ENCODE assay signal across 20 mouse cellular contexts in genomic region chr1:132628599-132628998, GRCm38 (mm10).
DNase-seq lines count a peak whose midpoint lies in the region; ATAC-seq and TF ChIP-seq lines count a peak whose summit lies in the region.
"Had no signal": no experiment of that assay in that cellular context is flagged by ENCODE, and none has a peak within 500 bp of the region (broad histone marks: within the 10 kb centered on the region; RNA-seq: fewer than 3 reads in every experiment).

No protein-coding gene starts in this region.

- TF ChIP-seq POLR2A in heart, adult 2 months (IDR thresholded peaks at IDR 0.05; ENCODE audit: insufficient read depth, low read depth, low read length), result no peak

- TF ChIP-seq EP300 in heart, adult 2 months (IDR thresholded peaks at IDR 0.05; ENCODE audit: insufficient read depth, low read depth, low read length), result no peak

- 44% methylated on average over 3 of the region's 3 CpGs for WGBS in heart, adult 2 months
- 79% methylated on average over 3 of the region's 3 CpGs for WGBS in hindbrain, embryonic 13.5 days
- 47% methylated on average over 3 of the region's 3 CpGs for WGBS in hindbrain, postnatal 0 days

- H3K9ac ChIP-seq in heart, adult 2 months (ENCODE audit: low read depth, low read length), result no peak overlapping the region
- no peak overlapping the region for H3K9ac ChIP-seq in hindbrain, embryonic 13.5 days
- H3K9ac ChIP-seq in hindbrain, postnatal 0 days (replicated peaks; ENCODE audit: low read length), result no peak overlapping the region
- H3K9ac ChIP-seq: embryonic facial prominence, embryonic 13.5 days; embryonic facial prominence, embryonic 15.5 days; forebrain, embryonic 12.5 days had no signal

- intact Hi-C loops in heart, adult 2 months (cut with DNase I), result no loop called here

- H3K4me3 ChIP-seq in heart, adult 2 months, result no peak overlapping the region
- H3K4me3 ChIP-seq in hindbrain, embryonic 13.5 days, result no peak overlapping the region
- H3K4me3 ChIP-seq in hindbrain, postnatal 0 days (ENCODE audit: low read length), result no peak overlapping the region
- H3K4me3 ChIP-seq: embryonic facial prominence, embryonic 13.5 days; embryonic facial prominence, embryonic 15.5 days; erythroblast, embryonic 14.5 days; forebrain, embryonic 10.5 days; forebrain, embryonic 12.5 days had no signal

- no peak for ATAC-seq in hindbrain, embryonic 13.5 days (ENCODE audit: low FRiP score)
- no peak for ATAC-seq in hindbrain, postnatal 0 days
- ATAC-seq: forebrain, embryonic 14.5 days; forebrain, embryonic 16.5 days had no signal

- DNase-seq in cerebellum, postnatal 10 days, result peak; percentile 57 to 73
- no peak for DNase-seq in cerebellum, adult 11 months
- DNase-seq in heart, adult 2 months, result no peak
- DNase-seq in heart, adult 8-10 months (ENCODE audit: low spot score), result no peak
- DNase-seq in hindbrain, postnatal 0 days (ENCODE audit: low spot score), result no peak
- DNase-seq: adrenal gland, adult 2 months; adrenal gland, postnatal 10 days; adrenal gland, postnatal 25 days; cerebellum, adult 18-20 months; cerebellum, adult 9-10 months; cerebellum, postnatal 36 days; embryo, embryonic 11 days had no signal

- no peaks in the 10 kb centered on the region for H3K27me3 ChIP-seq in heart, adult 2 months (ENCODE audit: control insufficient read depth, insufficient read depth, low read length)
- H3K27me3 ChIP-seq in hindbrain, embryonic 13.5 days, result no peaks in the 10 kb centered on the region
- H3K27me3 ChIP-seq in hindbrain, postnatal 0 days (ENCODE audit: insufficient read depth, low read length), result no peaks in the 10 kb centered on the region
- H3K27me3 ChIP-seq: embryonic facial prominence, embryonic 13.5 days; embryonic facial prominence, embryonic 15.5 days; forebrain, embryonic 12.5 days had no signal

- peaks cover 8% of the 10 kb centered on the region for H3K4me1 ChIP-seq in heart, adult 2 months (ENCODE audit: control insufficient read depth, insufficient read depth, low read length)
- peaks cover 28% of the 10 kb centered on the region for H3K4me1 ChIP-seq in hindbrain, embryonic 13.5 days (replicated peaks)
- H3K4me1 ChIP-seq in hindbrain, postnatal 0 days (ENCODE audit: insufficient read depth, low read length), result peaks cover 10% of the 10 kb centered on the region

- H3K79me2 ChIP-seq in heart, adult 2 months (replicated peaks; ENCODE audit: control insufficient read depth, insufficient read depth, low read length), result no peaks in the 10 kb centered on the region

- no peak overlapping the region for H3K4me2 ChIP-seq in hindbrain, embryonic 13.5 days
- no peak overlapping the region for H3K4me2 ChIP-seq in hindbrain, postnatal 0 days (ENCODE audit: low read depth, low read length)
- H3K4me2 ChIP-seq: embryonic facial prominence, embryonic 13.5 days; embryonic facial prominence, embryonic 15.5 days; forebrain, embryonic 12.5 days had no signal

- H3K36me3 ChIP-seq in heart, adult 2 months (ENCODE audit: control insufficient read depth, insufficient read depth, low read length), result no peaks in the 10 kb centered on the region
- peaks cover 67% of the 10 kb centered on the region for H3K36me3 ChIP-seq in hindbrain, embryonic 13.5 days
- peaks cover 24% of the 10 kb centered on the region for H3K36me3 ChIP-seq in hindbrain, postnatal 0 days (ENCODE audit: insufficient read depth, low read length)
- H3K36me3 ChIP-seq: embryonic facial prominence, embryonic 13.5 days; embryonic facial prominence, embryonic 15.5 days had no signal

- no peak for TF ChIP-seq CTCF in heart, adult 2 months (IDR thresholded peaks at IDR 0.05)
- no peak for TF ChIP-seq CTCF in hindbrain, postnatal 0 days (IDR thresholded peaks at IDR 0.05; ENCODE audit: low read depth)

- no peaks in the 10 kb centered on the region for H3K9me3 ChIP-seq in hindbrain, embryonic 13.5 days
- H3K9me3 ChIP-seq in hindbrain, postnatal 0 days (ENCODE audit: low read length), result no peaks in the 10 kb centered on the region
- H3K9me3 ChIP-seq: embryonic facial prominence, embryonic 13.5 days; embryonic facial prominence, embryonic 15.5 days; forebrain, embryonic 10.5 days; forebrain, embryonic 12.5 days had no signal

- H3K27ac ChIP-seq in heart, adult 2 months, result peak overlapping the region; percentile 83
- peak overlapping the region; percentile 9; the same call in 1 of the 2 replicates for H3K27ac ChIP-seq in hindbrain, embryonic 13.5 days
- no peak overlapping the region for H3K27ac ChIP-seq in hindbrain, postnatal 0 days
- H3K27ac ChIP-seq: embryonic facial prominence, embryonic 13.5 days; embryonic facial prominence, embryonic 15.5 days; forebrain, embryonic 10.5 days; forebrain, embryonic 12.5 days had no signal

Comparison
In these comparisons a context has a peak if more than half of its experiments do, and no peak if none do; other contexts are left out.
1. DNase-seq: peak in cerebellum, postnatal 10 days (2 of 2); none in cerebellum, adult 11 months (single experiment), heart, adult 2 months (0 of 2), heart, adult 8-10 months (single experiment) and hindbrain, postnatal 0 days (single experiment).